Comparison of ENCODE assay signal across 8 mouse cellular contexts in genomic region chr6:126167731-126168130, GRCm38 (mm10). TPM values are rescaled to one million over a fixed set of nuclear protein-coding genes. Genes with fewer than 3 reads are reported as not detected.
A peak's percentile ranks its signal among the peaks of the same experiment; 100 is the strongest.
DNase-seq lines count a peak whose midpoint lies in the region; ATAC-seq and TF ChIP-seq lines count a peak whose summit lies in the region.

No protein-coding gene starts in this region.

- no peak overlapping the region for H3K4me3 ChIP-seq in intestine, postnatal 0 days (ENCODE audit: low read depth, low read length)
- H3K4me3 ChIP-seq in intestine, embryonic 15.5 days (replicated peaks): no peak overlapping the region
- no peak overlapping the region for H3K4me3 ChIP-seq in ES-E14 (ENCODE audit: insufficient read depth in 1 of 2, low read depth in 1 of 2, low read length in 2 of 2, poor library complexity in 1 of 2, severe bottlenecking in 1 of 2)
- H3K4me3 ChIP-seq in kidney, postnatal 0 days (replicated peaks; ENCODE audit: low read depth, low read length): no peak overlapping the region
- no peak overlapping the region for H3K4me3 ChIP-seq in stomach, embryonic 14.5 days (ENCODE audit: low read depth, low read length)

- no peaks in the 10 kb centered on the region for H3K9me3 ChIP-seq in intestine, postnatal 0 days (ENCODE audit: control insufficient read depth)
- no peaks in the 10 kb centered on the region for H3K9me3 ChIP-seq in intestine, embryonic 15.5 days
- no peaks in the 10 kb centered on the region for H3K9me3 ChIP-seq in ES-E14 (ENCODE audit: control insufficient read depth, insufficient read depth, low read depth, low read length)
- no peaks in the 10 kb centered on the region for H3K9me3 ChIP-seq in kidney, postnatal 0 days (replicated peaks; ENCODE audit: low read length)
- H3K9me3 ChIP-seq in stomach, embryonic 14.5 days (ENCODE audit: control insufficient read depth, low read depth, low read length): no peaks in the 10 kb centered on the region

- H3K27me3 ChIP-seq in intestine, postnatal 0 days (replicated peaks; ENCODE audit: control insufficient read depth, insufficient read depth, low read length): peaks cover 37% of the 10 kb centered on the region
- H3K27me3 ChIP-seq in intestine, embryonic 15.5 days (replicated peaks): peaks cover 26% of the 10 kb centered on the region
- H3K27me3 ChIP-seq in kidney, postnatal 0 days (ENCODE audit: insufficient read depth, low read length): no peaks in the 10 kb centered on the region
- H3K27me3 ChIP-seq in stomach, embryonic 14.5 days (ENCODE audit: control insufficient read depth, insufficient read depth, low read length): no peaks in the 10 kb centered on the region

- no peaks in the 10 kb centered on the region for H3K4me1 ChIP-seq in intestine, postnatal 0 days (replicated peaks; ENCODE audit: control insufficient read depth, insufficient read depth, low read length)
- H3K4me1 ChIP-seq in intestine, embryonic 15.5 days (replicated peaks): peaks cover 25% of the 10 kb centered on the region
- peaks cover 0 to 6% of the 10 kb centered on the region in 2 experiments; a peak in 1 of 4 replicates for H3K4me1 ChIP-seq in ES-E14 (ENCODE audit: control insufficient read depth in 2 of 2, insufficient read depth in 2 of 2, low read length in 2 of 2, poor library complexity in 1 of 2)
- 0 out of 2 replicates have a peak, but pooled peaks cover 10% of the 10 kb centered on the region for H3K4me1 ChIP-seq in kidney, postnatal 0 days (replicated peaks; ENCODE audit: insufficient read depth, low read length)
- peaks cover 7% of the 10 kb centered on the region for H3K4me1 ChIP-seq in stomach, embryonic 14.5 days (ENCODE audit: control insufficient read depth, insufficient read depth, low read length)

- peak; percentile 42 for DNase-seq in ES-E14 (ENCODE audit: low read depth, low spot score)
- peak; percentile 32 for DNase-seq in brain, embryonic 18.5 days (ENCODE audit: low read depth, low spot score)
- peak; percentile 90 for DNase-seq in kidney, postnatal 0 days (ENCODE audit: low spot score)
- no peak for DNase-seq in urinary bladder, adult 2 months (ENCODE audit: low spot score)
- no peak for DNase-seq in adrenal gland, postnatal 25 days

- in situ Hi-C loops in ES-E14 (cut with MboI; ENCODE audit: low sequenced_read_pairs in 2 of 2, unreplicated experiment in 2 of 2): no loop called here

- no peak for ATAC-seq in intestine, postnatal 0 days
- ATAC-seq in intestine, embryonic 15.5 days: no peak
- no peak for ATAC-seq in kidney, postnatal 0 days (replicated peaks; ENCODE audit: low FRiP score, low read depth)
- no peak for ATAC-seq in stomach, embryonic 14.5 days (ENCODE audit: insufficient number of reproducible peaks, insufficient read depth, low FRiP score, low read depth)

- no peak overlapping the region for H3K9ac ChIP-seq in intestine, postnatal 0 days (ENCODE audit: low read depth, low read length)
- no peak overlapping the region for H3K9ac ChIP-seq in intestine, embryonic 15.5 days
- no peak overlapping the region for H3K9ac ChIP-seq in ES-E14 (ENCODE audit: insufficient read depth, low read depth, low read length, poor library complexity, severe bottlenecking)
- no peak overlapping the region for H3K9ac ChIP-seq in kidney, postnatal 0 days (ENCODE audit: low read depth, low read length)
- H3K9ac ChIP-seq in stomach, embryonic 14.5 days (replicated peaks; ENCODE audit: low read depth, low read length): no peak overlapping the region

- TF ChIP-seq CTCF in intestine, postnatal 0 days (IDR thresholded peaks at IDR 0.05; ENCODE audit: low read depth): peak; percentile 73
- TF ChIP-seq CTCF in kidney, postnatal 0 days (IDR thresholded peaks at IDR 0.05; ENCODE audit: low read depth): peak; percentile 80

- 25% methylated on average over 3 of the region's 3 CpGs for WGBS in intestine, postnatal 0 days
- 16% methylated on average over 3 of the region's 3 CpGs for WGBS in intestine, embryonic 15.5 days
- WGBS in kidney, postnatal 0 days: 13% methylated on average over 3 of the region's 3 CpGs
- 12% methylated on average over 3 of the region's 3 CpGs for WGBS in stomach, embryonic 14.5 days

- no peak overlapping the region for H3K4me2 ChIP-seq in intestine, postnatal 0 days (replicated peaks; ENCODE audit: low read depth)
- H3K4me2 ChIP-seq in intestine, embryonic 15.5 days (replicated peaks): no peak overlapping the region
- H3K4me2 ChIP-seq in kidney, postnatal 0 days (ENCODE audit: low read length): no peak overlapping the region
- H3K4me2 ChIP-seq in stomach, embryonic 14.5 days (replicated peaks; ENCODE audit: low read depth, low read length): no peak overlapping the region

- H3K27ac ChIP-seq in intestine, postnatal 0 days (ENCODE audit: low read depth, low read length): no peak overlapping the region
- H3K27ac ChIP-seq in intestine, embryonic 15.5 days: no peak overlapping the region
- H3K27ac ChIP-seq in ES-E14 (ENCODE audit: insufficient read depth, low read depth, low read length, poor library complexity, severe bottlenecking): no peak overlapping the region
- H3K27ac ChIP-seq in kidney, postnatal 0 days: no peak overlapping the region
- H3K27ac ChIP-seq in stomach, embryonic 14.5 days (ENCODE audit: low read length): peak overlapping the region; percentile 11; the same call in 1 of the 2 replicates

- no peaks in the 10 kb centered on the region for H3K36me3 ChIP-seq in intestine, postnatal 0 days (ENCODE audit: control insufficient read depth, insufficient read depth)
- no peaks in the 10 kb centered on the region for H3K36me3 ChIP-seq in intestine, embryonic 15.5 days
- no peaks in the 10 kb centered on the region for H3K36me3 ChIP-seq in ES-E14 (ENCODE audit: control insufficient read depth, insufficient read depth, low read length, poor library complexity, severe bottlenecking)
- H3K36me3 ChIP-seq in kidney, postnatal 0 days (ENCODE audit: insufficient read depth, low read length): no peaks in the 10 kb centered on the region
- H3K36me3 ChIP-seq in stomach, embryonic 14.5 days (ENCODE audit: control insufficient read depth, insufficient read depth, low read length): no peaks in the 10 kb centered on the region

TF ChIP-seq in ES-E14, 5 proteins besides CTCF, POLR2A, EP300 and RAD21:
- TF ChIP-seq MAFK (IDR thresholded peaks at IDR 0.05; ENCODE audit: insufficient read depth, low read depth, low read length) (no peak), CHD2 (IDR thresholded peaks at IDR 0.05; ENCODE audit: low read depth, low read length) (no peak), ZNF384 (IDR thresholded peaks at IDR 0.05; ENCODE audit: low read depth, low read length) (no peak), HCFC1 (IDR thresholded peaks at IDR 0.05; ENCODE audit: borderline replicate concordance, insufficient read depth, low read length) (no peak), ZC3H11A (IDR thresholded peaks at IDR 0.05; ENCODE audit: borderline replicate concordance, low read depth, low read length) (peak; percentile 62; the same call in 1 of the 2 replicates)

RNA-seq across cellular contexts. Expression of gene Ntf3, which starts 1.0 kb away (rescaled TPM):
- 7.2 and 8.1 TPM in 2 replicates for polyA plus RNA-seq in intestine, postnatal 0 days (2015; fragmentation: Nextera tagmentation; extraction: Ambion mirVana)
- 6.5 and 7.8 TPM in 2 replicates for polyA plus RNA-seq in intestine, embryonic 15.5 days (2015; fragmentation: Nextera tagmentation; extraction: Ambion mirVana)
- total RNA-seq in ES-E14 (2012; rRNA removed): 0.37 and 0.54 TPM in 2 replicates
- 14.6 TPM in 2 replicates for polyA plus RNA-seq in kidney, postnatal 0 days (2015; fragmentation: Nextera tagmentation; extraction: Ambion mirVana)
- polyA plus RNA-seq in stomach, embryonic 14.5 days (2014; fragmentation: Nextera tagmentation; extraction: Ambion mirVana): 13.8 and 15.8 TPM in 2 replicates
- 19.7 and 20.6 TPM in 2 replicates for polyA plus RNA-seq in urinary bladder, adult 2 months (2012; rRNA removed)
- total RNA-seq in adrenal gland, postnatal 25 days (2021): 1.4 and 2.6 TPM in 2 replicates

Comparison
In these comparisons a context has a peak if more than half of its experiments do, and no peak if none do; other contexts are left out.
1. DNase-seq: peak in ES-E14 (single experiment), brain, embryonic 18.5 days (single experiment) and kidney, postnatal 0 days (single experiment); none in urinary bladder, adult 2 months (single experiment) and adrenal gland, postnatal 25 days (single experiment).